Mouse (Mus musculus) left cerebral cortex, adult 9 months (tissue): ENCODE results near the gene Dnmt1.
A peak's percentile ranks its signal among the peaks of the same experiment; 100 is the strongest.

ENCODE experiments used
- DNase-seq, 2 experiments: peaks; one replicate each; pipeline ENCODE4 v3.0.0; 2022; ENCODE audit warnings: low spot score in 2 of 2

The Dnmt1 gene

DNA sequence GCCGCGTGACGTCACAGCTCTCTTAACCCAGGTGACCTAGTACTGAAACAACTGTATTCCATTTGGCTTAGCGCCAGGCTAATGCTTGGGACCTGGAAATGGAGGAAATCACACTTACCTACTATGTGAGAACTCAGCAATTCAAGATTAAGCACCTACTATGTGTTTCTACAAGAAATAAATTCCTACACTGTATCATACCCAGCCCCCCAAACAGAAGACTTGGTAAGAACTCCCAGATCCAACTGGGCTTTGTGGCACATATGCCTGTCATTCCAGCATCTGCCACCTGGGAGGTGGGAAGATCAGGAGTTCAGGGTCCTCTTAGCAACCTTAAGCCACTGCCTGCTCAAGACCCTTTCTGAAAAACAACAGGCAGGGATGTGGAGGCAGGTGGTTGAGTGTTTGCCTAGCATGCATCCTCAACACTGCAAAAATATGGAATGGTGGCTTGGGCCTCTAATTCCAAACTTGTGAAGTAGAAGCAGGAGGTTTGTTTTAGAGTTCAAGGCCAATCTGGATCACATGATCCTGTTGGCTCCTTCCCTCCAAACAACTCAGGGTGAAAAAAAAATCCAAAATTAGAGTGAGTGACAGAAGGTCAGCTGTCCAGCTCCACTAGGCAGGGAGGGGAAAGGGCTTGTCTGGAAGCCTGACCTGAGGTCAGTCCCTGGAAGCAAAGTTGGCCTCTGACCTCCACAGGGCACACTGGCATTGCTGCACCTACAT, 17.4 kb upstream of the Dnmt1 start:
- DNase-seq, result no peak

DNA sequence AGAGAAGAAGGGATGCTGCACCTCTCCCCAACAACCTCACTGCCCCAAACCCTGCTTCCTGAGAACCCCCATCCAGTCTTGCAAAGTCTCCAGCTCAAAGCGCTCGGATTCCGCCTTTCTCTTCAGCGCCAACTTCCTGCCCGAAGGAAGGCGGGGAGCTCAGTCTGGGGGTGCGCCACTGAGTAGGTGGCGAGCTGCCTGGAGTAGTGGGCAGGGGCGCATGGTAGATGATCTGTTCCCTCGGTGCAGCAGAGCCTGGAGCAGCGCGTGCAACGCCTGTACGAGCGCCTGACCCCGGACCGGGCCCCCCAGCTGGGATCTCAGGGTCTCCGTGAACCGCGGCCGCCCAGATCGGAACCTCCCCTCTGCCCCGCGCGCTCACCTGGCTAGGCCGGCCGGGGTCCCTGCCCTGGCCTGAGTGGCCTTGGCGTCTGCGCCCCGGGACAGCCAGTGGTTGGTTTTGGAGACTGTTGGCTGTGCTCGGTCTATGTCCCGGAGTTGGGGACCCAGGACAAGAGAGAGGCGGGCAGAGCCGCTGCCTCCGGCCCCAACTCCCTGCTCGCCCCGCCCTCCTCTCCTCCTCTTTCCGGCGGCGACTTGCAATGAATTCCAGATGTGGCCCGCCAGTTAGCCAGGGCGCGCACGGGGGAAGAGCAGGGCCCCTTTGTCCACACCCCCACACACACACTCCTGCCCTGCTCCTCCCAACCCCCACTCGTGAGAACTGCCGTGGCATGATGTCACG, 16.7 kb upstream of the Dnmt1 start, which contains the start of gene S1pr2:
S1pr2 (minus strand) TSS at position 566 of the 745 bp plus-strand sequence.
- peak in 1 of 2 experiments; percentile 47 for DNase-seq

DNA sequence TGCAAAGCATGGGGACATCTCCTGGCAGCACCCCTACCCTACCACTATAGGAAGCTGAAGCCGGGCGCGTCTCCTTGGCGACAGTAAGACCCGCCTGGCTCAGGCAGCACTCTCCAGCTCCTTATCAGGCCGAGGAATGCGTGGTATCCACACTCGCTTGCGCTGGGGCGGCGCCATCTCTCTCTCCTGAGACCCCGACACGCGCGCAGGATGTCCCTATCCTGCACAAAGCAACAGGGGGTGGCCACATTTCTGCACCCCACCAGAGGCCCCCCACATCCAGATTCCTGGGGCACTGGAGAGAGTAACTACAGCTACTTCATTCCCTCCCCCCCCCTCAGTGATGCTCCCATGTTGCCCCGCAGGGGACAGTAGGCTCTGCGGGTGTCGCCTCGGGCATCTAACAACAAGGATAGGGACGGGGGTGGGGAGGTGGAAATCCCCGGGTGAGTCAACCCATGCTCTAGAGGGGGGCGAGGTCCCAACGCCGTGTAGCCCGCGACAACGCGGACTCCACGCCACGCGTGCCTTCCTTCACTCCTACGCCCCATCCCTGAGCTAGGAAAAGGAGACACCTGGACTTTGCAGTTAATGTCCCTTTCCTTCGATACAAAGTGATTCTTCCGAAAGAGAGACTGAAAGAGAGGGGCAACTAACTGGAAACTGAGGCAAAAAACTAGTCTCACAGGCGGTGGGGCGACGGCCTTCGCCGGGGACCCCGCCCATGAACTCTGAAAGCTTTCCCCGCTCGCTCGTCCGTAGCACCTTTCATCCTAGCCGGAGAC, 15.9 kb upstream of the Dnmt1 start:
- DNase-seq, result peak in 1 of 2 experiments; percentile 16

DNA sequence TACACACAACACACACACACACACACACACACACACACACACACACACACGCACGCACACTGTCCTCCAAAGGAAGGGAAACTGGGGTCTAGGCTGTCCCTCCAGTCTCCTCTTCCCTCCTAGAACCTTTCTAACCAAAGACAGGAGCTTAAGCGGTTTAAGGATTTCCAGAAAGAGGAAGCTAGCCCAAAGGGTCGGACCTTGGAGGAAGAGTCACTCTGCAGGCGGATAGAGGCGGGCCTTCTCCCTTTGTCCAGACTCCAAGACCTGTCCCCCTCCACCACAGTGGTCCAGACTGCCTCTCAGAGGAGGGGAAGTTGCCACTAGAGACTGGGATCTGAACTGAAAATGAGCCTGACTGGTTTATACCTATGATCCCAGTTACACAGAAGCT, 14.0 kb upstream of the Dnmt1 start:
- no peak for DNase-seq

DNA sequence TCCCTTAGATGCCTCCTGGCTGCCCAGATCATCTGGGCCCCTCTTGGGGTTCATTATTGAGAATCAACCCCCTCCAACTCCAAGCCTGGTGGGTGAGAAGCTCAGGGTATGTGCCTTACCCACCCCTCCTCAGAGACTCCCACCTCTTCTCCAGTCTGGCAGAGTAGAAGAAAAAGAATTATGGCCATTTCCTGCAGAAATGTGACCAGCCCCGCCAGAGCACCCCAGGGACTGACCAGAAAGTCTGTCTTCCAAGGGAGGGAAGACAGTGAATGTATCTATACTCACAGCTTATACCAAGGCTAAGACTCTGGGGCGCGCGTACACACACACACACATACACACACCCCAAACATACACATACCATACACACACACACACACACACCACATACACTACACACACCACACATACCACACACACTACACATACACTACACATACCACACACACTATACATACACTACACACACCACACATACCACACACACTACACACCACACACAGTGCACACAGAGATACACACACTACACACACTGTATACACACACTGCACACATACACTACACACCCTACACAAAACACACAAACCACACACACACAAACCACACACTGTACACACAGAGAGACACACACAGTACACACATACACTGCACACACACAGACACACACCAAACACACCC, 13.5 kb upstream of the Dnmt1 start:
- DNase-seq, result no peak

DNA sequence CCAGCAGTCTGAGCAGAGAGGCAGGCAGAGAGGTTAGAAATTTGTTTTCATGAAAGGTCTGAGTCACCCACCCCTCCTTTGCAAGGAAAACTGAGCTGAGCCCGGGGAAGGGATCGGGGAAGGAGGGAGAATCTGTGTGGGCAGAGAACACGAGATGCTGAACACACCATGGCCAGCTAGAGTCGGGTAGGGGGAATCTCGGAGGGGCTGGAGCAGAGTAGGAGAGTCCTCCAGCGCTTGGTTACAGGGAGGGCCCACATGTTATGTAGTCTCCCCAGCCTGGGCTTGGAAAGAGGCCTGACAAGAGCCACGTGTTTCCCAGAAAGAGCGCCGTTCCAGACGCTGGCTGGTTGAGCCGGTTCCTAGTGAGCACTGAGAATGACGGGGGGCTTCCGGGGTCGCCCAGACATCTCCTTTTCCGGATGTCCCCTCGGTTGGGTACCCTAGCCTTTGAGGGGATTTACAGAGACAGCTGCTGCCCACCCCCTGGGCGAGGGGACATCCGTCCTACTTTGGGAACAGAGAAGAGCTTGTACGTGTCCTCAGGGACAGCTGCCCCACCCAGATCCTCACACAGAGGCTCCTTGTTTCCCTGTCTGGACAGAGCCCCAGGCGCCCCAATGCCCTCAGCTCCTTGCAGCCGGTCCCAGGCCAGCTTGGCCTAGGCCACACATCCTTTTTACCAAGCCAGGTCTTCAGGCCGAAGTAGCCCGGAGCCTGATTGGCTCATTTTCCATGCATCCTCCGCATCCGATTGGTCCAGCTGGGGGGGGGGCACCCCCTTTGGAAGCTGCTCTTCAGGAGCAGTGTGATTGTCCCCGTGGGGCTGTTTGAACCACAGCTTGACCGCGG, 12.7 kb upstream of the Dnmt1 start:
- DNase-seq, result peak; percentile 37 to 76

DNA sequence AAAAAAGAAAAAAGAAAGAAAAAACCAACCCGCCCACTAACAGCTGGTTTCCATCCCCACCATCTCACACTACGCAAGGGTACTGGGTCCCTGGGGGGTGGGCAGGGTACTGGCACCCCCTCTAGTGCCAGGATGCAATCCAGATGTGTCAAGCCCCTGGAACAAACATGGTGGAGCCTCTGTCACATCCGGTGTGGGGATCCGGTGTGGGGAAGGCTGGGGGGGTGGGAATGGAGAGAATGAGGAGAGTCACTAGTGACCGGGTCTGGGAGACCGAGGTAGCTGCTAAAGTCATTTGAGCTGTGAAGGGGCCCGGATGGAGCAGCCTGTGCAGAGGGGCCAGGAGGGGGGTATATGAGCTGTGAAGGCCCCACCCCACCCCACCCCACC, 12.1 kb upstream of the Dnmt1 start:
- no peak for DNase-seq

DNA sequence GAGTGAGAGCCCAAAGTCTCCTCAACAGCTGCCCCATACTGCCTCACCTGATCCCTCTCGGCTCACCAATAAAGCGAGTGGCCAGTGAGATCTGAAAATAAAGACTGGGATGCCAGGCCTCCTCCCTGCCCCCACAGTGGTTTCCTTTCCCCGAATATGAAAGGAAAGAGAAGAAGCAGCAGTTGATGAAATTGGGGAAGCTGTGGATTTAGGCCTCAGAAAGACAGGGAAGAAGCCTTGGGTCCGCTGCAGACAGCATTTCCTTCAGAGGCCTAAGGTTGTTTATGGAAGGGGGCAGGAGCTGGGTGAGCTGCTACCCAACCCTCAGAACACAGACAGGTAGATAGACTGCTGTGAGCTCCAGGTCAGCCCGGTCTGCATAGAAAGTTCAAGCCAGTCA, 7.1 kb upstream of the Dnmt1 start:
- no peak for DNase-seq

DNA sequence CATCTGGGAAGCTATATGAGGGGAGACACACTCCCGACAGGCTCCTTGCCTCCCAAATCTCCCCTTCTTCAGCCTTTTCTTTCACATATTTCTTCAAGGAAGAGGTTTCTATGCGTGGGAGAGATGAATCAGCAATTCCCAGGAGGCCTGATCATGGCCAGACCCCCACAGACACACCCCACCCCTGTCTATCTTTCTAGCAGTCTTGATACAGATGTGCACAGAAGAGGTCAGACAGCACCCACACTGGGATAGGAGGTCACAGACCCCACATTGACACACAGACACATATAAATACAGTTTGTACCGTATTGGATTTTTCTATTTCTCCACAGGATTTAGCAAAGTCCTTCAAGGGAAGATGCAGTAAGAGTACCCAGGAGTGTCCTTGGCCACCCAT, 6.3 kb upstream of the Dnmt1 start:
- DNase-seq, result no peak

DNA sequence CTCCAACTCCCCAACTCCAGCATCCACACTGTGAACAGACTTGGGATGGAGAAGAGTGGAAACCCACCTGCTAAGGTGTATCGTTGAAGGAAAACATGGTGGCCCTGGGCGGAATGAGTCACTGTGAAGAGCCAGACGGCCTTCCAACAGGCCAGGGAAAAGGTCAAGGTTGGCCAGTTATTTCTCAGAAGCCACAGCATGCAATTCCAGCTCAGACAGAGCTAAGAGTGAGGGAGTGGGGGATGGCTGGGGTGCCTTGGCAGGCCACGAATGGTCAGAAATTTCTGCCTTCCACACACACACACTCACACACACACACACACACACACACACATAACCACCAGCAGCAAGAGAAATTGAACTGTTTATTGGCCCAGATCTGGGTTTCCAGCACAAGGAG, 5.9 kb upstream of the Dnmt1 start:
- DNase-seq, result no peak

DNA sequence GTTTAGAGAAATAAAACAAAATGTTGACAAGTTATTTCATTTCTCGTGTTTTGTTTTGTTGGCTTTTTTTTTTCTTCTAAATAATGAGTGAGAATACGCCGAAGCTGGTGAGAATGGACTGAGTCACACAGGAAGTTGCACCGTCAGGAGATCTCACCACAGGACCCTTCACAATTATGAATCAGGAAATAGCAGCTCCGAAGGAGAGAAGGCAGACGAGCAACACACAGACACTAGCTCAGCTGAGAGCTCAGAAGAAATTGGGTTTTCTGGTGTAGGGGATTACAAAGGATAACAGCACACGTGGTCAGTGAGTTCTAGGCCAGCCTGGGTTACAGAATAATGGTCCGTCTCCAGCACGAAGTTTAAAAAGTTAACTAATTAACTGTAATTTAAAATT, 1.9 kb upstream of the Dnmt1 start:
- DNase-seq, result no peak

DNA sequence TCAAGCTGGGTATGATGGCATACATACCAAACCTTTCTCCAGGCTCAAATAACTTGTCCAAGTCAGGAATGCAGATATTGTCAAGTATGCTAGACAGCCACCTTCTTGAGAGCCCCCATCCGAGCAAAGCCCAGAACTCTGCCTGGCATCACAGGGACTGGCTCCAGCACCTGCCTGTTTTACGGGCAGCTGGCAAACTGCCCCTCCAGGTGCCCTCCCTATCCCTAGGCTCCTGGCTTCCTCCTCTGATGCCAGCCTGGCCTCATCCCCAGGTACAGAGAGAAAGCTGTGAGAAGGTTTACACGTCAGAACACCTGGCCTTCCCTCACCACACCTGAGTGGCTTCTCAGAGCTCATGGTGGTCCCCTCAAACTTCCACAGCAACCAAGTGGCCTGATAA, 2.7 kb downstream of the Dnmt1 start:
- DNase-seq, result no peak

DNA sequence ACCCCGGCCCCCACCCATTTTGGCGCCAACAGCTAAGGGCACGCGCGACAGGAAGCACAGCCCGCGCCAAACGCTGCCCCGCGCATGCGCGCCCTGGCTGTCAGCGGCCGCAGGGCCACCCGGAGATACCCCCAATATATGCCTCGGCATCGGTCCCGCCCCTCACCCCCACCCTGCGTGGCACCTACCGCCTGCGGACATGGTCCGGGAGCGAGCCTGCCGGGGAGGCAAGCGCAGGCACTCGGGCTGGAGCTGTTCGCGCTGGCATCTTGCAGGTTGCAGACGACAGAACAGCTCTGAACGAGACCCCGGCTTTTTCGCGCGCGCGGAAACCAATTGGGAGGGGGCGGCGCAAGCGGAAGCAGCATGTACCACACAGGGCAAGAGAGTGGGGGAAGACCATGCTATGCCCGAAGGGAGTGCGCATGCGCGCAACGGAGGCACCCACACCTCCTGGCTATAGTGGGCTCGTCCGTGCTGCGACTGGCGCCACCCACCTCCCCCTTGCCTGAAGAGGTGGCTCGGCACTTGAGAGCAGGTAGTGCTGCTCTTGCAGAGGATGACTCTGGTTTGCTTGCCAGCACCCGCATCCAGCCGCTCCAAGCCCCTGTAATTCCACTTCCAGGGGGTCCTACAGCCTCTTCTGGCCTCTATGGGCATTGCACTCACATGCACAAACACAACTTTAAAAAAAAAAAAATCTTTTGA, 7.0 kb downstream of the Dnmt1 start:
- DNase-seq, result peak; percentile 95 to 97

DNA sequence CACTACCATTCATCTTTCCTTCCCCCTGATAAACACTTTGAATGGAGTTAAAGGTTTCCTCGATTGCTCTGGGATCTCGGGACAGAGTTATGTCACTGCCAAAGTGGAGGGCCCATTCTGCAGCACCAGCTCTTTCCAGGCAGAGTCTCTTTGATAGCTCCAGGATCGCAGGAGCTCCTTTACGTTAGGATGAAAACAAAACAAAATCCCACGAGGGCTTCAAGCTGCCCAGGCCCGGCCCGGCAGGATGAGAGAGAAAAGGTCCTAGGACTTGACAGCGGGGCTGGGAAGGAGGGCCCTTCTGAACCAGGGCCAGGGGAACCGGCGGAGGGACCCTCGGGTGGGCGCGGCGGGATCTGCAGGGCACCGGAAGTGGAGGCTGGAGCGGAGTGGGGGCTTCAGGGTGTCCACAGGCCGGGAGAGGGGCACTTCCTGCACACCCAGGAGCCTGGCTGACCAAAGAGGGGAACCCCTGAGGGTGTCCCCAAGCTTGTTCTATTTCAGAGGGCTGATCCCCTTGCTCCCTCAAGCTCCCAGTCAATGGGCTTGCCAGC, 7.6 kb downstream of the Dnmt1 start:
- no peak for DNase-seq

DNA sequence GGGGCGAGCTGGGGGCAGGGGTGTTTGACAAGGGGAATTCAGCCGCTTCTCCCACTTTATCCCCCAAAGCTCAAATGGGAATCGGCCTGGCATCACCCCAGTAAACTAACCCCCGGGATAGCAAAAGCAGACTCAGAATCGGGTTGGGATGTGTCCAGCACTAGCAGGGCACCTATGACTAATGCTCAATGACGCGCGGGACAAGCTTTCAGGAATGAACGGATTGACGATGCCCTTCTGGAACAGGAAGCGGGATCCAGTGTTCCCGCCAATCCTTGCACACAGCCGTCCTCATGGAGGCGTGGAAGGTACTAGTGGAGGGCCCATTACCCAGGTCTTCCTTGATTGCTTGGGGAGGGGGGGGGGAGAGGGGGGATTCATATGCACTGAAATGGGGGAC, 8.2 kb downstream of the Dnmt1 start:
- no peak for DNase-seq

DNA sequence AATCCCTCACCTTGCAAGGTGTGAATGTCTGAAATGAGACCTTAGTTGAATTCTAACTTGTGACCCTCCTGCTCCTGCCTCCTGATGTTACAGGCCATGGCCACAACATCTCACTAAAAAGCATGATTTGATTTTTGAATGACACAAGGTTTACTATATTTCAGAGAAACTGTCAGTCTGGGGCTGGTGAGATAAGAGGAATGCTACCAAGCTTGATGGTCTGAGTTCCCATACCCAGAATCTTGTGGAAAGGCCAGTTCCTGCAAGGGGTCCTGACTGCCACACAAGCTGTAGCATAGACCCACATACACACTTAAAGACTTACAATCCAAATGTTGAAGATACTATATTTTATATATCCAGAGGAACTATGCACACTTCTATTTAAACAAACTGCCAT, 9.3 kb downstream of the Dnmt1 start:
- DNase-seq, result no peak

DNA sequence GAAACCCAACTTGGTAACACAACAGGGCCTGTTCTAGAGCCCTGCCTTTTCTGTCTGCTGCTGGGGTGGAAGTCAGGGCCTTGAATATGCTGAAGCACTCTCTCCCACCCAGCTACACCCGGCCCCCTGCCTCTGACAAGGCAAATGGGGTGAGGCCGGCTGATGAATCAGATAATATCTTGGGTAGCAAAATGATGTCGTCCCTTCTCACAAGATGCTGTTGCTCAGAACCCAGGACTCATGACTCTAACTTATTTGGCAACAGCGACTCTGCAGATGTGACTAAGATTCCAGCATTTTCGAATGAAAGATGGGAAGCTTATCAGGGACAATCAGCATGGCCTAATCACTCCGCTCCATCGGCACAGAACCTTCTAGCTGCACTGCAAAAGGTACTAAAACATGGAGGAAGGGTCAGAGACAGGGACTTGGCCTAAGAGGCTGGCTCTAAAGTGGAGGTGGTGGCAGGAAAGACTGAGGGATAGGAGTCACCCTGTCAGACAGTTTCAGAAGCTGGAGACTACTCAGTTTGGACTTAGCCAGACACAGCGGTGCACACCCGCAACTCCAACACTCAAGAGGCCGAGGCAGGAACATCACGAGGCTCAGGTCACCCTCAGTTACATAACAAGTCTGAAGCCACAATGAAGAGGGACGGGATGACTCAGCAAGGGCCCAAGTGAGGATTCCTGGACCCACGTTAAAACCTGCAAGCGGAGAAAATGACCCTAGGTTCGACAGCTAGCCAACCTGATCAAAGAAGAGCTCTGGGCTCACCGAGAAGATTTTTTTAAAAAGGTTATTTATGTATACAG, 13.4 kb downstream of the Dnmt1 start:
- no peak for DNase-seq

DNA sequence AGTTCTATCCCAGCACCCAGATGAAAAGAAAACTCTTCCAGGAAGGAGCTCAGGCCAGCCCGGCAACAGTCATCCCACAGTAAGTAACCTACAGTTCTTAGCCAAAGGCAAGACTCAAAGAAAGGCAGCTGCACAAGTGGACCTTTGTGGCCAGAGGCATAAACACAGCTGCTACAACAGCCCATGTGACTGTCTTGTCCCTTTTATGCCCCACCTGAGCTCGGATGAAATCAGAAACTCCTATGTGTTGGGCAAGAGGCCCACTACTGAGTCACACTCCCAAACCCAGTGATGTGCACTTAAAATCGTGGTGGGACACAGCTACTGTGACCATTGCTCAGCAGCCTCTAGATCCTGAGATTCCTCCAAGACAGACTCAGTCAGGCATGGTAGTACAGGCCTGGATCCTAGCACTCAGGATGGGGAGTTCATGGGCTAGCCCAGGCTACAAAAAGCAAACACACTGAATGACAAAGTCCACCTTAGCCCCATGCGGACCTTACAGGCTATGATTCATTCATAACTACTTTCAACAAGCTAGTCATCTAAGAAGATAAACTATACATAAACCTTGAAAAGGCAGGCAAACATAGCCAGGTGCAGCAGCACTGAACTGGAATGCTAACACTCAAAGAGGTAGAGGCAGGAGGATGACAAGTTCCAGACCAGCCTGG, 14.9 kb downstream of the Dnmt1 start:
- no peak for DNase-seq

DNA sequence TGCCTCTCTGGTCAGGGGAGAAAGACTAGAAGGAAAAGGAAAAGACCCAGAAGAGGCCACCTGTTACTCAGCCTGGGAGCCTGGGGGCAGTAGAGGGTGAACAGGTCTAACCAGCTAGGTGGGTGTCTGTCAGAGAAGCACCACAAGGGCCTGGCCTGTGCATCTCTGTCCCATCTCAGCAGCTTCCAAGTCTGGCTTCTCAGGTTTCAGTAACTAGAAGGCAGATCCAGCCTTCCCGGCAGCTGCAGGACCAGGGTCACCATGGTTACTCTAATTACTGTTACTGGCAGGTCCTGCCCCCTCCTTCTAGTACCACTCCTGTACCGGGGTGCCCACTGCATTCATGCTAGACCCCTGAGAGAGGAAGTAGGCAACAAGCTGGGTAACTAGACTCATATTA, 15.8 kb downstream of the Dnmt1 start:
- no peak for DNase-seq
